Mouse (Mus musculus) cerebellum, adult 11 months (tissue): ENCODE measurements around the gene Usp39.

ENCODE experiments used
- DNase-seq: peaks from one replicate; pipeline ENCODE4 v3.0.0; 2022

The Usp39 gene

DNA sequence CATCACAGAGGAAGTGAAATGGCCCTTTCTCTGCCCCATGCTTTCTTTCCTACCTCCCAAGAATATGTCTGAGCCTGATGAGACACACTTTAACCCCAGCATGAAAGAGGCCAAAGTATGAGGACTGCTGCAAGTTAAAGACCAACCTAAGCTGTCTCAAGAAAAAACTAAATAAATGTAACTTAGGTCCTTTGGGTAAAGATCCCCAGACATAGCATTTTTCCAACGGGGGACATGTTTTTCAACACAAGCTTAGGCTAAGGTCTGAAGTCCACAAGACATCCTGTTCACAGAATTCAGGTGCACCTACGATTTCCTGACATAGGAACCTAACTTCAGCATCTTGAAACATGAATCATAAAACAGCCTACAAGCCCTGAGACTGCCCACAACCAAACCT is 5.2 kb upstream of the Usp39 start:
- DNase-seq, result no peak

DNA sequence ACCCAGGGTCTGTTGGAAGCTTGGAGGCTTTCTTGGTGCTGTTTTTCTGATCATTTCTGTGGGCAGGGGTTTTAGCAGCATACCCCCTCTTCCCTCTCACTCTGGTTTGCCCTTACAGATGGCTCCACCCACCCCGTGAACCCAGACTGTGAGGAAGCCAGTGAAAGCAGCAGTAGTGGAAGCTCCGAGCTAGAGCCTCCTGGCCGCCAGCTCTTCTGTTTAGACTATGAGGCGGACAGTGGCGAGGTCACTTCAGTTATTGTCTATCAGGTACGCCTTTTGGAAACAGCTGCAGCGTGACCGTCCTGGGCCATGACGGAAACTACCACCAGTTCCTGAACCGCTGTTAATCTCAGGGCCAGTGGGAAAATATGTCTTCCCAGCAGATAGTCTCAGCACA is 3.4 kb upstream of the Usp39 start:
- no peak for DNase-seq

DNA sequence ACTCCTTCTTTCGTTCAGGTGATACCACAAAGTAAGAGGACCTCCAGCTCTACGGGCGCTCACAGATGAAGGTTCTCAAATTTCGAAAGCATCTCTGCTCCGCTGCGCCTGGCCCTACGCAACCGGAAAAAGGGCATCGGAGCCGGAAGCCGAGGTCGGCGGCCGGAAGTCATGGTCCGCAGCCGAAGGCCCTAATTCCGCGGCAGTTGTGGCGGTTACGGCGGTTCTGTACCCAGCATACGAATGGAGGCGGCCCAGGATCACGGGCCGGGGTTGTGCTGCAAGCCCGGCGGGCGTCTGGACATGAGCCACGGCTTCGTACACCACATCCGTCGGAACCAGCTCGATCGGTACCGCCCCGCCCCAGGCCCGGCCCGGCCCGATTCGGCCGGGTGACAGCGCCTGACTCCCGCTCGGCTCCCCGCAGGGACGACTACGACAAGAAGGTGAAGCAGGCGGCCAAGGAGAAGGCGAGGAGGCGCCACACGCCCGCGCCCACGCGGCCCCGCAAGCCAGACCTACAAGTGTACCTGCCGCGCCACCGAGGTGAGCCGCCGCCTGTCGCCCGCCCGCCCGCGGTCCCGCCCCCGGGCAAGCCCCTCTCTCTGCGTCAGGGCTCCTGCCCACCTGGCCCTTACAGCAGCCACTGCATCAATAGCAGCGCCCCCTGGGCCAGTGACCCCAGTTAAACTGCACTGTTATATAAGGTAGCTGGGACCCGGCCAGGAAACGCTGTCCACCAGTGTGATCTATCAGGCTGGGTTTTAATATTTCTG is 2.4 kb upstream of the Usp39 start, which contains the start of gene 0610030E20Rik:
0610030E20Rik (plus strand) TSS at position 152 of the 776 bp plus-strand sequence.
- DNase-seq, result peak; percentile 70

GRCm38 (mm10) chr6:72346261-72346660 is 1.3 kb upstream of the Usp39 start:
- no peak for DNase-seq

GRCm38 (mm10) chr6:72345633-72346032 is 649 bp upstream of the Usp39 start:
- no peak for DNase-seq

DNA sequence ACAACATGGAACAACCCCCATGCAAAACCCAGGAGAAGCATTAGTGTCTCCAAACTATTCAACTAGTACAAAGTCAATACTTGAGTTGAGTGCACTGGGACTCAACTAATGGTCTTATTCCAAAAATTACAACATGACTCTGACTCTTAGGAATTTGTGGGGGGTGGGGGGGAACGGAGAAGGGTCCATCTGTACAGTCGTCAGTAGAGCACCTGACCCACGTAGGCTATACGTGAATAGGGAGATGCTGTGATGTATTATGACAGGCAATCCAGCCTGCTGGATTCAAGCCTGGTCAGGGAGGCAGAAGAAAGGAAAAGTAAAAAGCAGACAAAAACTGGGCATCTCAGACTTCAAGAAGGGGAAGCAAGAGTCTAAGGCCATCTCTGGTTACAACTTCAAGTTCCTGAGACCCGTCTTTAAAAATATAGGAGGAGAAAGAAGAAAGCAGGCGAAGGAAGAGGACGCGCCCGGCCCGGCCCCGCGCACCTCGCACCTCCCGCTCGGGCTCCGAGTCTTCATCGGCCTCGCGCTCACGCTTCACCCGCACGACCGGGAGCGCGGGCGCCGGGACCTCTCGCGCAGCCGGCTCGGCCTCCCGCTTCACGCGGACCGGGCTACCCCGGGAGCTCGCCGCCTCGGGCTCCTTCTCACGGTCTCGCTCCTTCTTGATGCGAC is 449 bp downstream of the Usp39 start:
- DNase-seq, result no peak

DNA sequence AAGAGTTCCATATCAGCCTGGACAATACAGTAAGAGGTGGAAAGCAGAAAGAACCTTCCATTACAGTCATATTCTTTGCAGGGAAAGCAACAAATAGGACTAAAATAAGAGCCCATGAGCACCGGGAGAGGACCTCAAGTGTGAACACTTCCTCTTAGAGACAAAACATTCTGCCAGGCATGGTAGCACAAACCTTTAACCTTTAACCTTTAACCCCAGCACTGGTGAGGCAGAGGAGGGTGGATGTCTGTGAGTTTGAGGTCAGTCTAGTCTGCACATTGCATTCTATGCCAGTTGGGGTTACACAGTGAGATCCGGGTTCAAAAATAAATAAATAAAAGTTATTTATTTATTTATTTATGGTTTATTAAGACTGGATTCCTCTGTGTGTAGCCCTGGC is 4.5 kb downstream of the Usp39 start:
- no peak for DNase-seq

GRCm38 (mm10) chr6:72333111-72333510 is 11.9 kb downstream of the Usp39 start:
- DNase-seq, result no peak

GRCm38 (mm10) chr6:72330133-72330532 is 14.9 kb downstream of the Usp39 start:
- no peak for DNase-seq

DNA sequence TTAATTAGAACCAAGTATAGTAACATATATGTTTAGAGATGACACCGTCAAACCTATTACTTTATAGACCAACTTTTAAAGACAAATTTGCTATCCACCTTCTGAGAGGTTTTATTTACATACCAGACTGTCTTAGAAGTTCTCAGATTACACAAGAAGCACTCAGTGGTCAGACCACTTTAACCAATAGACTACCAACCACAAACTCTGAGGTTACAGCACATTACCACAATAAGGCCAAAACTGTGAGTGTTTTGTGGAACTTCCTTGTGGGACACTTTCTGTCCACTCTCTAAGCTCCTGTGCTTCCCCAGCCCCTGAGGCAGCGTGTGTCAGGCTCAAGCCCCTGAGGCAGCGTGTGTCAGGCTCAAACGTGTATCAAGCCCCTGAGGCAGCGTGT is 16.0 kb downstream of the Usp39 start:
- no peak for DNase-seq

GRCm38 (mm10) chr6:72326274-72326673 is 18.7 kb downstream of the Usp39 start:
- DNase-seq, result no peak

GRCm38 (mm10) chr6:72323786-72324508 is 21.0 kb downstream of the Usp39 start:
- DNase-seq, result no peak

- no peak for DNase-seq
These were observed 22.0 kb downstream of the Usp39 start for GRCm38 (mm10) chr6:72322936-72323335.

- no peak for DNase-seq
These were observed 26.0 kb downstream of the Usp39 start for GRCm38 (mm10) chr6:72319019-72319418.

- DNase-seq, result no peak
These were observed 26.5 kb downstream of the Usp39 start for GRCm38 (mm10) chr6:72318440-72318839.

GRCm38 (mm10) chr6:72316044-72316443 is 28.9 kb downstream of the Usp39 start:
- DNase-seq, result no peak

DNA sequence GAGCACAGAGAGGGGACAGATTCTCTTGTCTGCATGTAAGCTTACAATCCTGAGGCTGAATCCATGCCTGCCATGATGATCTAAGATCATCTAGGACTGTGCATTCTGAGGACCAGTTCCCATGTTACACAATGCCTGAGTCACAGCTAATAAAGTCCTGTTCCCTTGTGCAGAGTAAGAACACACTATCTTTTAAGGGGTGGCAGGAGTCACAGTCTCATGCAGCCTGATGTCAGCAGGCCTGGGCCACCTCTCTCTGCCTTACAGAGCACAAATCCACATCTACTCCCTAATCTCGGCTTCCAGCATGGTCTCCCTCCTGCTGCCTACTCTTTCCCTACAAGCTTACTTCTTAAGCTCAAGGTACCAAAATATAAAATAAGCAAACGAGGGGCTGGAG is 29.6 kb downstream of the Usp39 start:
- no peak for DNase-seq

DNA sequence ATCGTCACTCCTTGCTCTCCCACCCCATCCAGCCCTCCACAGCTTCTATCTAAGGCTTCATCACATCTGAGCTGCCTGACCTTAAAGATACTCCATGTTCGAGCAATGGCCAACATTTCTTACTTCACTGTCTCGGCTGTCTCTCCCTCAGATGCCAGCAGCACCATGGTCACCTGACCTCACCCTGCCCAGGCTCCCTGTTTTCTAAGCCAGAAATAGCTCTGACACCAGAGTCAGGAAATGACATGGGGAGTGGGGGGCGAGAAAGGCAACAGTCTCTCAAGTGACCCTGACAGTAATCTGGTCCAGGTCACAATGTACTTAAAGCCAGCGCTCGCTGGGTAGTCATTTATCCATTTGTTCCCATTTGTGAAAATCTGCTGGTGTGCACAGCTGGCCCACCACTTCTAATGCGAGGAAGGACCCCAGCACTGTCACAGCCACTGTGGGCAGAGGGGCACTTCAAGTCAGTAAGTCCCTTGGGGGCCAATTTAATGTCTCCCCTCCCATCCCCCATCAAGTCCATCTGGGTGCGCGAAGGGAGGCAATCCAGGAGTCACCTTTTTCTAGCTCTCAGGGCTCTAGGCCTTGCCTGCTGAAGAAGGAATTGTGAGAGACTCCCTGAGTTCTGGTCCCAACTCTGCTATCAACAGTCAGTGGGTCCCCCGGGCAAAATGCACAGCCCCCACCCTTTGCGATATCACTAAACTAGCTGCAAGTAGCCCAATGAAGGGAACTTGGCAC is 31.7 kb downstream of the Usp39 start:
- no peak for DNase-seq

DNA sequence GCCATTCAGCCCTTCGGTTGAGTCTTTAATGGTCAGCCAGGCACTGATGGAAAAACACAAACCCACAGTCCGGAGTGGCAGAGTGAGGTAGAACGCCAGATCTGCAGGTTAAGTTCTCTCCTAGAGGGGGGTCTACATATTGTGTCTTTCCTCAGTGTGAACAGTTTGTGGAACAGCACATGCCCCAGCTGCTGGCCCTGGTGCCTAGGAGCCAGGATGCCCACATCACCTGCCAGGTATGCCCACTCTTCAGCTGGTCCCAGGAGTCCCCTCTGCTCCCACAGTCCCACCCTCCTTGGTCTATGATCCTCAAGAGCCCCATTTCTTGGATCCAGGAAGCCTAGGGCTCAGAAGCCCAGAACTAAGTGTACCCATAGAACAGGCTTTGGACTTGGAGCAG is 32.8 kb downstream of the Usp39 start:
- DNase-seq, result no peak

DNA sequence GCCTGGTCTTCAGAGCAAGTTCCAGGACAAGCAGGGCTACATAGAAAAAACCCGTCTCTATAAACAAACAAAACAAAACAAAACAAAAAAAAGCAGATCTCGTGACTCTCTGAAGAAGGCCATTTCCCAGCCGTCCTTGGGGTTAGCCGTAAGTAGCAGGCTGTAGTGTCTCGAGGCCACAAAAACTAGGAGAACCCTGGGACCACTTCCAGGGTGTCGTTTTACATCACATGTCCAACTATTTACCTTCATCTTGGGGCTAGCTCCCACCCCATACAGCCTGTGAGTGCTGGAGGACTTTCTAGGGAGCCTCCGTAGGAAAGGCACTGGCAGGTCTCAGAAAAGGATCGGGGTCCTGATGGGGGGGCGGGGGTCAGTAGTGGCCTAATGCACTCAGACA is 41.5 kb downstream of the Usp39 start:
- DNase-seq, result no peak

DNA sequence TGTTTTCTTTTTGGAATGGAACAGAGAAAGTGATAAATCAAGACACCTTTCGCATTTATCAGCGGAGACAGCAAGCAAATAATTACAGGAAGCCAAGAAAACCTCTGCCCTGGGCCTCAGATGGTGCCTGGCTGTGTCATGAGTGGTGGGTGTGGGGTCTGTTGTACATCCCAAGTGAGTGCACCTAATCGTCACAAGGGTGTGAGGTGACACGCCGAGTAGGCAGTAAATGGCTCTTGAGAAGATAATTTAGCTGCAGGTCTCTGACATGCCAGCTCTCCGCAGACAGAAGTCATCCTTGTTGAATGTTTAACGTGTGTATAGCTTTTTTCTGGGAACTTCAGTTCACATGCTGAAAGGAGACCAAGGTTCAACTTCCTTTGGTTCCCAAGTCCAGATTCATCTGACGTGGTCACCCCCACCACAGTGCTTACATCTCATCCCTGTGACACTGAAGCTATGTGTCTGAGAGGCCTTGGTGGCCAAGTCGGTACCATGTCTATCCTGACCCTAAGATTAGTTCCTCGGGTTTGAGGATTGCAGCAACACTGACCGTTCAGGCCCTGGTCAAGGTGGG is 42.5 kb downstream of the Usp39 start:
- no peak for DNase-seq

DNA sequence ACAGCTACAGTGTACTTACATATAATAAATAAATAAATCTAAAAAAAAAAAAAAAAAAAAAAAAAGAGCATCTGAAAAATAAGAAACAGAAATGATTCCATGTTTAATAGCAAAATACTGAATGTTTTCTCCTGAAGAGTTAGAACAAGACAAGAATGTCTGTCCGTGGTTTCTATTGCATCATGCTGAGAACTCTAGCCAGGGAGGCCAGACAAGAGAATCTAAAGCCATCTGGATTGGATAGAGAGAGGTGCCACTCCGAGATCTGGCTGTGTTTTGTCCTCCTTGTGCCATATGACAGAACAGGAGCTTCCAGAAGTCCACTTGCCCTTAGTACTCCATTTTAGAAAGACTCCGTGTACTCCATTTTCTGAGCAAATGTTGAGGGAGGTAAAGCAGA is 47.2 kb downstream of the Usp39 start:
- DNase-seq, result no peak
